Mouse (Mus musculus): ENCODE data around the gene Spata18. TPM values are rescaled to one million over a fixed set of nuclear protein-coding genes. Genes with fewer than 3 reads are reported as not detected.

The Spata18 gene
- total and polyA plus RNA-seq, 3 experiments, result not detected

- Histone ChIP-seq H3K79me2 (ENCODE audit: control insufficient read depth, insufficient read depth, low read length, poor library complexity) (no peaks in the 10 kb centered on the region), H3K36me3 (ENCODE audit: control insufficient read depth in 1 of 2, insufficient read depth in 2 of 2, low read length in 2 of 2) (peaks cover 0 to 5% of the 10 kb centered on the region in 2 experiments; a peak in 2 of 4 replicates), H3K4me1 (ENCODE audit: control insufficient read depth in 1 of 2, insufficient read depth in 2 of 2, low read length in 2 of 2) (peaks cover 4 to 13% of the 10 kb centered on the region in 2 experiments; a peak in 3 of 4 replicates), H3K4me3 (ENCODE audit: control insufficient read depth in 1 of 2, insufficient read depth in 1 of 2, low read depth in 2 of 2, low read length in 2 of 2) (no peak overlapping the region), H3K27me3 (ENCODE audit: control insufficient read depth in 1 of 2, insufficient read depth in 2 of 2, low read length in 2 of 2) (no peaks in the 10 kb centered on the region), H3K27ac (ENCODE audit: control insufficient read depth, low read depth, low read length) (no peak overlapping the region), H3K9ac (ENCODE audit: control insufficient read depth, low read depth, low read length, poor library complexity, severe bottlenecking) (no peak overlapping the region), H3K9me3 (replicated peaks; ENCODE audit: insufficient read depth, low read length) (no peaks in the 10 kb centered on the region)
- peak; percentile 79 for DNase-seq (ENCODE audit: low read depth, low spot score)
- no peak for TF ChIP-seq HCFC1 (IDR thresholded peaks at IDR 0.05; ENCODE audit: low read depth, low read length)
- no peak for TF ChIP-seq ETS1 (IDR thresholded peaks at IDR 0.05; ENCODE audit: low read depth, low read length)
- TF ChIP-seq ZMIZ1 (IDR thresholded peaks at IDR 0.05; ENCODE audit: low read depth, low read length), result no peak
- TF ChIP-seq SMC3 (IDR thresholded peaks at IDR 0.05; ENCODE audit: low read depth, low read length), result peak; percentile 89
- no peak for TF ChIP-seq TAL1 (IDR thresholded peaks at IDR 0.05; ENCODE audit: low read length)
- TF ChIP-seq JUND (IDR thresholded peaks at IDR 0.05; ENCODE audit: low read depth, low read length), result no peak
- TF ChIP-seq POLR2AphosphoS5 (IDR thresholded peaks at IDR 0.05; ENCODE audit: borderline replicate concordance, low read depth, low read length), result no peak
- TF ChIP-seq MAFK (IDR thresholded peaks at IDR 0.05; ENCODE audit: borderline replicate concordance, low read depth, low read length), result no peak
- no peak for TF ChIP-seq MYC (IDR thresholded peaks at IDR 0.05; ENCODE audit: low read depth, low read length)
- no peak for TF ChIP-seq USF1 (IDR thresholded peaks at IDR 0.05; ENCODE audit: low read depth, low read length)
- no peak for TF ChIP-seq SIN3A (IDR thresholded peaks at IDR 0.05; ENCODE audit: low read length)
- TF ChIP-seq CHD1 (IDR thresholded peaks at IDR 0.05; ENCODE audit: low read depth, low read length), result no peak
- no peak for TF ChIP-seq MAZ (IDR thresholded peaks at IDR 0.05; ENCODE audit: low read depth, low read length)
- TF ChIP-seq GABPA (IDR thresholded peaks at IDR 0.05; ENCODE audit: low read depth, low read length), result no peak
- TF ChIP-seq GATA1 (IDR thresholded peaks at IDR 0.05; ENCODE audit: low read depth, low read length), result no peak
- no peak for TF ChIP-seq TCF12 (IDR thresholded peaks at IDR 0.05; ENCODE audit: low read depth, low read length)
- TF ChIP-seq UBTF (IDR thresholded peaks at IDR 0.05; ENCODE audit: borderline replicate concordance, insufficient read depth, low read depth, low read length), result no peak
- no peak for TF ChIP-seq E2F4 (IDR thresholded peaks at IDR 0.05; ENCODE audit: borderline replicate concordance, low read depth, low read length)
- TF ChIP-seq CTCF (IDR thresholded peaks at IDR 0.05 in 2 of 3, conservative IDR thresholded peaks at IDR 0.05 in 1 of 3; ENCODE audit: control insufficient read depth in 1 of 3, insufficient read depth in 1 of 3, low read depth in 2 of 3, low read length in 3 of 3, poor library complexity in 1 of 3, severe bottlenecking in 1 of 3), result peak; percentile 79 to 90 (median 81)
- no peak for TF ChIP-seq ZKSCAN1 (IDR thresholded peaks at IDR 0.05; ENCODE audit: low read depth, low read length)
- no peak for TF ChIP-seq USF2 (IDR thresholded peaks at IDR 0.05; ENCODE audit: borderline replicate concordance in 1 of 2, insufficient read depth in 1 of 2, low read depth in 1 of 2, low read length in 2 of 2)
- peak; percentile 58 for TF ChIP-seq RAD21 (IDR thresholded peaks at IDR 0.05; ENCODE audit: low read depth, low read length)
- TF ChIP-seq ZNF384 (IDR thresholded peaks at IDR 0.05; ENCODE audit: low read depth, low read length), result no peak
- TF ChIP-seq TBP (IDR thresholded peaks at IDR 0.05; ENCODE audit: low read depth, low read length), result no peak
- no peak for TF ChIP-seq MXI1 (IDR thresholded peaks at IDR 0.05; ENCODE audit: low read depth, low read length)
- TF ChIP-seq EP300 (IDR thresholded peaks at IDR 0.05; ENCODE audit: low read depth in 1 of 2, low read length in 2 of 2), result no peak
- TF ChIP-seq ZC3H11A (IDR thresholded peaks at IDR 0.05; ENCODE audit: low read depth, low read length), result peak; percentile 64
- TF ChIP-seq MEF2A (IDR thresholded peaks at IDR 0.05; ENCODE audit: extremely low read depth, insufficient replicate concordance, low read depth, low read length, poor library complexity, severe bottlenecking), result no peak
- TF ChIP-seq NELFE (IDR thresholded peaks at IDR 0.05; ENCODE audit: low read depth, low read length), result no peak
- TF ChIP-seq ELF1 (IDR thresholded peaks at IDR 0.05; ENCODE audit: low read depth, low read length), result no peak
- TF ChIP-seq BHLHE40 (IDR thresholded peaks at IDR 0.05; ENCODE audit: borderline replicate concordance, low read depth, low read length), result no peak
- TF ChIP-seq MAX (IDR thresholded peaks at IDR 0.05; ENCODE audit: low read length), result no peak
- no peak for TF ChIP-seq RCOR1 (IDR thresholded peaks at IDR 0.05; ENCODE audit: low read depth, low read length)
- TF ChIP-seq POLR2A (IDR thresholded peaks at IDR 0.05; ENCODE audit: control insufficient read depth in 1 of 2, insufficient read depth in 1 of 2, low read depth in 1 of 2, low read length in 2 of 2, poor library complexity in 1 of 2), result no peak
- no peak for TF ChIP-seq MYB (IDR thresholded peaks at IDR 0.05; ENCODE audit: low read depth, low read length)
- TF ChIP-seq KAT2A (conservative IDR thresholded peaks at IDR 0.05; ENCODE audit: low read depth, low read length), result no peak
Measured at GRCm38 (mm10) chr5:73633141-73633540, 18.0 kb upstream of the Spata18 start.

All from MEL (cell line).